Mouse (Mus musculus) lung, adult 2 months (tissue): ENCODE measurements around the gene Usp10. TPM values are rescaled to one million over a fixed set of nuclear protein-coding genes. Genes with fewer than 3 reads are reported as not detected.

Experiments used
- DNase-seq: peaks from one replicate; pipeline ENCODE4 v3.0.0; 2022
- H3K4me1 ChIP-seq: fragments of 200-500 bp; 2 replicates; pipeline ENCODE4 v1.6.1; 2011; ENCODE audit warnings: low read length; ENCODE audit not compliant: control insufficient read depth, insufficient read depth
- H3K4me3 ChIP-seq: fragments of 200-500 bp; replicated peaks from 2 replicates; pipeline ENCODE3; 2011; ENCODE audit warnings: low read depth, mild to moderate bottlenecking, control low read depth, low read length; ENCODE audit errors: extremely low read depth
- CTCF ChIP-seq: fragments of 200-500 bp; IDR thresholded peaks from 2 replicates; pipeline ENCODE4 v1.5.1; 2011; ENCODE audit warnings: mild to moderate bottlenecking, low read length, control low read depth; ENCODE audit not compliant: insufficient read depth
- POLR2A ChIP-seq: fragments of 200-500 bp; IDR thresholded peaks from 2 replicates; pipeline ENCODE4 v1.6.1; 2011; ENCODE audit warnings: low read depth, mild to moderate bottlenecking, control low read depth, low read length, borderline replicate concordance; ENCODE audit errors: extremely low read depth
- WGBS: fragments of 180-500 bp; shearing (Covaris S2); methylation state at CpG from one replicate; pipeline ENCODE4 v1.1.7; 2018; 5-methylcytosine and 5-hydroxymethylcytosine counted together
- polyA plus RNA-seq: library from polyadenylated mRNA; depleted of rRNA; stranded (reverse); fragments of >200 nt; gene quantifications from 2 replicates; pipeline ENCODE4 v1.2.3, GENCODE M21; 2012

Gene Usp10
- polyA plus RNA-seq, 1 experiment: 78.1 TPM

DNA sequence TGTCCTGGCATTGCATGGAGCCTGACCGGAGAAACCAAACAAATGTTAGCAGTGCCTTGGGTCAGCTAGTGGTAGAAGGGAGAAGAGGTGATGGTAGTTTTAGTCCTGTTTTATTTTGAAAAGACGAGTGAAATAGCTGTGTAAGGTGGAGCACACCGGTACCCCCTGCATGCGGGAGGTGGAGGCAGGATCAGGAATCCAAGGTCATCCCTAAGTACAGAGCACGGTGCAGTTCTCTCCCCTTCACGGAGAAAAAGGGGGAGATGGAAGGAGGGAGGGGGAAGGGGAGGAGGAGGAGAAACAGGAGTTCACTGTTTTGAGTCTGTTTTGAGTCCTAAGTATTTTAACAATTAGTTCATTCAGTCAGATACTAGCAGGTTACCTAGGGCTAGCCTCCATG lies 2.5 kb downstream of the Usp10 start:
- no peak overlapping the region for H3K4me3 ChIP-seq
- peaks cover 17% of the 10 kb centered on the region for H3K4me1 ChIP-seq
- DNase-seq: no peak
- TF ChIP-seq CTCF (no peak), POLR2A (no peak)
- WGBS: 50% methylated on average over 6 of the region's 6 CpGs

DNA sequence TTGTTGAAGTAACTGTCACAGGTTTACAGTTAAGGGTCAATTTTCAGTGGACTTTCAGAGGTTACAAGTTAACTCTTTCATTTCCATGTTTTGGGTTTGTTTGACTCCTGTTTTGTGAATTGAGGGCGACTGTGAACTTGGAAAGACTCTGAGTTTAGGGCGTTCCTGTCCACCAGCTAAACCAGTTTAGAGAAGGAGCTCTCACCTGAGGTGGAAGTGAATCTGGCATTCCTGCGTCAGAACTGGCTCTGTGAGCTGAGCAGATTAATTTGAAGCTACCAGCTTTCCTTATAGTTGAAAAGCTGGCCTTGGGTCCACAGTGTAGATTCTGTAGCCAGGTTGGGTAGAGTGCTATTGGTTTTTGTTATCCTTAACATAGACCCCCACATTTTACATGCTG lies 3.0 kb downstream of the Usp10 start:
- no peak for TF ChIP-seq CTCF
- no peak for TF ChIP-seq POLR2A
- 59% methylated on average over 3 of the region's 3 CpGs for WGBS
- Histone ChIP-seq H3K4me3 (no peak overlapping the region), H3K4me1 (peaks cover 20% of the 10 kb centered on the region)
- DNase-seq: no peak

DNA sequence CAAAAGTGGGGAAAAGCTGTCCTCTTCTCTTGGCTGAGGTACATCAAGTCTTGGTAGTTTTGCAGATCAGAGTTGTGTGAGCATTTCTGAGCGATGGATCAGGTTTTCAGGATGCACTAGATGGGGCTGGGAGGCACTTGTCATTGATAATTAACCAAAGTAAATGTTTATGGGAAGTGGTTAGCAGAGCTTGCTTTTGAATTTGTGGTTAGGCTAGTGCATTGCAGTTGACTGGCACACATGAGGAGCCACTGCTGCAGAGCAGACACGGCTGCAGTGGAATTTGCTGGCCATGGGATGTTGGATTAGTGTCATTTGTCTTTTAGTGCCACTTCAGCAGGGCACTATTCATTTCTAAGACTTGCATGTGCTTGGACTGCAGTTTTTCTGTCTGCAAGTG lies 4.0 kb downstream of the Usp10 start:
- Histone ChIP-seq H3K4me1 (peaks cover 20% of the 10 kb centered on the region), H3K4me3 (no peak overlapping the region)
- no peak for DNase-seq
- WGBS: 34% methylated on average over 2 of the region's 2 CpGs
- TF ChIP-seq POLR2A: no peak
- TF ChIP-seq CTCF: no peak

DNA sequence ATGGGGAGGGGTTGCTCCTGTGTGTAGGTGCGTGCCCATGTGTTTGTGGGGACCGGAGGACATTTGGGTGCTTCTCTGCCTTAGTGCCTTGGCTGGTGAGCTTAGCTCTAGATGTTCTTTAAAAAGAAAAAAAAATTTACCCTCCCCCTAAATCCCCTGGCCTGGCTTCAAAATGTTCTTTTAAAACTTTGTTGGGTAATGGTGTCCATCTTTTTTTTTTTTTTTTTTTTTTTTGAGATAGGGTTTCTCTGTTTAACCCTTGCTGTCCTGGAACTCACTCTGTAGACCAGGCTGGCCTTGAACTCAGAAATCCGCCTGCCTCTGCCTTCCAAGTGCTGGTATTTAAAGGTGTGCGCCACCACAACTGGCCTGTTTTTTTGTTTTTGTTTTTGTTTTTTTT lies 5.1 kb downstream of the Usp10 start:
- no peak for TF ChIP-seq POLR2A
- no peak for TF ChIP-seq CTCF
- WGBS: 84% methylated on average over 4 of the region's 4 CpGs
- DNase-seq: no peak
- H3K4me3 ChIP-seq: no peak overlapping the region
- H3K4me1 ChIP-seq: peaks cover 20% of the 10 kb centered on the region

DNA sequence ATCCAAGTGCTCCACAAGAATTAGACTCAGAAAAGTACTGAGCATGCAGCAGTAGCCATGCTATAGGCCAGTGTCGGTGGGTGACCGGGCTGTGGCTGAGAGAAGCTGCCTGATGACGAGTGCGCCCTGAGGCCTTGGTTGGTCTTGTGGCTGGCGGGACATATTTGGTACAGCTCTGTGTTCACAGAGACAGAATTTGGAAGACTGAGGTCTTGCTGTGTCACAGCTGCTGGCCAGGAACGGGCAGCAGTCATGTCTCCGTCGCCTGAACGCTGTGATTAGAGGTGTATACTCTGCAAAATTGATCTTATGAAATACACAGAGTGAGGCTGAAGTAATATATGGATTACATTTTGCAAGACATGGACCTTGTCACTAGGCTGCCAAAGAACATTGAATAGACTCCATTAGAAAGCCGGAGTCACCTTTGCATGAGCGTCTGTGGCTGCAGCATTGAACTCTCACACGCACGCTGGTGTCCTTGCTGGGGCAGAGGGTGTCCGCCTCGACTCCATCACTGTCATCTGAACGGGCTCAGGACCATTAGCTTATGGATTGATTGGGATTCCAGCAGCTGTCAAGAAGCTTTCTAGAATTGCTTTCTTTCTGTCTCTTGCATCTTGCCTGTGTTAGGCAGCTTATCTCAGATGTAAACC lies 6.2 kb downstream of the Usp10 start:
- H3K4me3 ChIP-seq: no peak overlapping the region
- TF ChIP-seq CTCF (no peak), POLR2A (no peak)
- H3K4me1 ChIP-seq: peaks cover 19% of the 10 kb centered on the region
- no peak for DNase-seq
- 74% methylated on average over 16 of the region's 16 CpGs for WGBS

DNA sequence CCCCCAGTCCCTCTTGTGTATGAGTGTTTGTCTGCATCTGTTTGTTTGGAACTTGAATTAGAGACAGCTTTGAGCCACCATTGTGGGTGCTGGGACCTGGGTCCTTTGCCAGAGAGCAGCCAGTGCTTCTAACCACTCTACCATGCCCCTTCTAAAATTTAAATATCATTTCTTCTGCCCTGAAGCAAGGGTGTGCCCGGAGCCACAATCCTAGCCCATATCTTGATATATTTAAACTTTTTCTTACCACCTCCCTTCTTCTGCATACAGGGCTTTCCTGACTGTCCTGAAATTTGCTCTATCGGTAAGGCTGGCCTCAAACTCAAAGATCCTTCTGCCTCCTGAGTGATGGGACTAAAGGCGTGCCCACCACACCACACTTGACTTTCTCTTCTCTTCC lies 7.3 kb downstream of the Usp10 start:
- no peak for TF ChIP-seq CTCF
- TF ChIP-seq POLR2A: no peak
- 81% methylated on average over 3 of the region's 3 CpGs for WGBS
- H3K4me3 ChIP-seq: no peak overlapping the region

DNA sequence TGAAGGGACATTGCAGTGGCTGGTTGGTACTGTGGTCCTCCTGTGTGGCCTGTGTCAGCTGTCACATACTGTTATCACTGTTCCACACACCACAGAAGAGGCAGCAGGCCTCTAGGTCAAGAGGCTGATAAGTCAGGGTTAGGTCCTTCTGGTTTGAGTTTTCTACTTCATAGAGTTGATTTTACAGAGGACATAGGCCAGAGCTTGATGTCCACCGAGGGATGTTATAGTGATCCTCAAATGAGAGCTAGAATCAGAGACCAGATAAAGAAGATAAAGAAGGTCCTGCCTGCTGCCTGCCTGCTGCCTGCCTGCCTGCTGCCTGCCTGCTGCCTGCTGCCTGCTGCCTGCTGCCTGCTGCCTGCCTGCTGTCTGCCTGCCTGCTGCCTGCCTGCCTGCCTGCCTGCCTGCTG lies 8.0 kb downstream of the Usp10 start:
- H3K4me3 ChIP-seq: no peak overlapping the region
- H3K4me1 ChIP-seq: peaks cover 14% of the 10 kb centered on the region
- 48% methylated on average over 1 of the region's 1 CpGs for WGBS
- no peak for TF ChIP-seq CTCF
- TF ChIP-seq POLR2A: no peak
- DNase-seq: no peak

More for the DNA sequence above, 7.3 kb downstream of the Usp10 start:
- H3K4me1 ChIP-seq: peaks cover 14% of the 10 kb centered on the region
- no peak for DNase-seq

DNA sequence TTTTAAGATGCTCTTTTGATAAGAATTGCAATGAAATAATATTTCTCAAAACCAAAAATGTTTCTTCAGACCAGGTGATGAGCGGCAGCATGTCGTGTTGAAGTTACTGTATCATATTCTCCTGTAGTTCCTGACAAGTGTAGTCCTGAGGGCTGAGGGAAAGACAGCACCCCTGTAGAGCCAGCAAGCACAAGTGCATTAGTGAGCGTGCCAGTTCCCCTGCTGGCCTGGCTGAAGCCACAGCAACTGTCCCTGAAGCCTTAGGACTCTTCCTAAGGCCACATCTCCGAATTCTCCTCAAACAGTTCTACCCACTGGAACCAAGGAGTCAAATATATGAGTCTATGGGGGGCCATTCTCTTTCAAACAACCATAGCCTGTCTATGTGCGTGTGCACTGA lies 13.1 kb downstream of the Usp10 start:
- H3K4me3 ChIP-seq: no peak overlapping the region
- WGBS: 87% methylated on average over 5 of the region's 5 CpGs
- no peak for DNase-seq
- no peak for TF ChIP-seq POLR2A
- TF ChIP-seq CTCF: no peak
- H3K4me1 ChIP-seq: no peaks in the 10 kb centered on the region; the same call in 1 of the 2 replicates

DNA sequence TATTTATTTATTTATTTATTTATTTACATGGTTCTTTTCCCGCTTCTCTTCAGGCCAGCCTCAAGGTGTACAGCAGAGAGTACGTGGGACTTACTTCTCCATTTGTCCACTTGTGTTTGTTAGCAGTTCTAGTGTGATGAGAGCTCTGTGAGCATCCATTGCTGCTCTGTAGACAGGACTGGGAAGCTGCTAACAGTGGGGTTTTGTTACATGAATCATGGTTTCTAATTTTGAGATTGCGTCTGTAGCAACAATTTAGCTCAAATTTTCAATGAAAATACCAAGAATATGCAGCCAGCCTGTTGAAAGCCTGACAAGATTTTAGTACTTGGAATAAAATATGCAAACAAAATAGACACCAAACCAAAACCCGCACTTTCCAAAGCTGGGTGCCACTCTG lies 15.3 kb downstream of the Usp10 start:
- Histone ChIP-seq H3K4me3 (no peak overlapping the region), H3K4me1 (no peaks in the 10 kb centered on the region; the same call in 1 of the 2 replicates)
- 92% methylated on average over 4 of the region's 4 CpGs for WGBS
- TF ChIP-seq POLR2A (no peak), CTCF (no peak)
- DNase-seq: no peak

DNA sequence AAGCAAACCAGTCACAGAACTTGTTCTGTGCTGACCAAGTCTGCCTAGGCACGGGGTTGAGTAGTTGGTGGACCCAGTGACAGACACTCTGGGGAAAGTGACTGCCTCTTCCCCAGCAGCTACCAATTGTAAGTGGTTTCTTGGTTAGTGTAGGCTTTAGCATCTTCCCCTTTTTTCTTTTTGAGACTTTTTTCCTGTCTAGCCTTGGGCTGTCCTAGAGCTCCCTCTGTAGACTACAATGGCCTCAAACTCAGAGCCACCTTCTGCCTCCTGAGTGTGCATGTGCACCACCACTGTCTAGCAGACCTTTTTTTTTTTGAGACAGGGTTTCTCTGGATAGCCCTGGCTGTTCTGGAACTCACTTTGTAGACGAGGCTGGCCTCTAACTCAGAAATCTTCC lies 16.3 kb downstream of the Usp10 start:
- Histone ChIP-seq H3K4me1 (no peaks in the 10 kb centered on the region; the same call in 1 of the 2 replicates), H3K4me3 (no peak overlapping the region)
- no peak for DNase-seq
- peak; percentile 39; the same call in 1 of the 2 replicates for TF ChIP-seq CTCF
- no peak for TF ChIP-seq POLR2A
- WGBS: 78% methylated on average over 2 of the region's 2 CpGs
